ENCODE assay signal across 15 mouse cellular contexts in the genomic region with DNA sequence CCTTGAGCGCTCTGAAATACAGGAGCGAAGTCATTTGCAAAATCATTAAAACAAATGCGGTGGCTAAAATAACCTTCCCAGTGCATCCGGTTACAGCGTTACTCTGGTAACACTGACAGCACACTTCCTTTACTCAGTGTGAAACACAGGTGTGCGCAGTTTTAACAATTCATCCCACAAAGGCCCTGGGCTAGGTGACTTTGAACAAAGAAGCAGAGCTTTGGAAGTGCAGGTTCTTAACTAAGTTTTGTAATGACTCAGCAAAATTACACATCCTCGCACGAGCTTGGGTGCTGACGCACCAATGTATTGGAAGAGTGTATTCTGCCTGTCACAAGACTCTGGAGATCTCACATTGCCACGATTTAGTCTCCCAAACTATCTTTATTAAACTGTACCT. TPM values are rescaled to one million over a fixed set of nuclear protein-coding genes. Genes with fewer than 3 reads are reported as not detected.
DNase-seq lines count a peak whose midpoint lies in the region; ATAC-seq and TF ChIP-seq lines count a peak whose summit lies in the region.
"Had no signal": no experiment of that assay in that cellular context is flagged by ENCODE, and none has a peak within 500 bp of the region (broad histone marks: within the 10 kb centered on the region; RNA-seq: fewer than 3 reads in every experiment).

No protein-coding gene starts in this region.

- H3K9ac ChIP-seq in liver, embryonic 14.5 days (replicated peaks), result peak overlapping the region; percentile 41
- H3K9ac ChIP-seq: lung, embryonic 14.5 days had no signal

- peak; percentile 56 for ATAC-seq in common myeloid progenitor, adult 5-6 weeks (replicated peaks; ENCODE audit: low read depth, poor library complexity, severe bottlenecking)
- ATAC-seq in liver, embryonic 14.5 days (ENCODE audit: insufficient read depth), result peak; percentile 63

- no peaks in the 10 kb centered on the region for H3K36me3 ChIP-seq in liver, embryonic 14.5 days (replicated peaks; ENCODE audit: control insufficient read depth, insufficient read depth, low read depth)

- no peak for TF ChIP-seq CTCF in liver, embryonic 14.5 days (IDR thresholded peaks at IDR 0.05; ENCODE audit: low read depth)
- no peak for TF ChIP-seq CTCF in layer of hippocampus, adult 2 months (conservative IDR thresholded peaks at IDR 0.05)

- peak overlapping the region; percentile 49 to 54 for H3K4me3 ChIP-seq in liver, embryonic 14.5 days (ENCODE audit: insufficient read depth in 1 of 2, low read depth in 2 of 2, low read length in 2 of 2)
- H3K4me3 ChIP-seq in layer of hippocampus, adult 2 months, result no peak overlapping the region
- H3K4me3 ChIP-seq: heart, adult 2 months had no signal

- H3K9me3 ChIP-seq in liver, embryonic 14.5 days (ENCODE audit: control insufficient read depth, low read length), result no peaks in the 10 kb centered on the region

- peak overlapping the region; percentile 63 for H3K4me2 ChIP-seq in liver, embryonic 14.5 days (ENCODE audit: low read depth)
- H3K4me2 ChIP-seq: lung, embryonic 14.5 days had no signal

- peaks cover 18 to 26% of the 10 kb centered on the region in 2 experiments for H3K4me1 ChIP-seq in liver, embryonic 14.5 days (replicated peaks; ENCODE audit: control insufficient read depth in 2 of 2, insufficient read depth in 2 of 2, low read length in 1 of 2)

- WGBS in liver, embryonic 14.5 days (ENCODE audit: insufficient replicate concordance), result 59% methylated on average over 10 of the region's 10 CpGs

- peak overlapping the region; percentile 54; the same call in 1 of the 2 replicates for H3K27ac ChIP-seq in liver, embryonic 14.5 days
- H3K27ac ChIP-seq in layer of hippocampus, adult 2 months, result no peak overlapping the region
- H3K27ac ChIP-seq: heart, adult 2 months; kidney, postnatal 0 days had no signal

- no peaks in the 10 kb centered on the region for H3K27me3 ChIP-seq in liver, embryonic 14.5 days (ENCODE audit: control insufficient read depth, insufficient read depth, low read length)

- TF ChIP-seq EP300 in liver, embryonic 14.5 days (IDR thresholded peaks at IDR 0.05; ENCODE audit: low read depth), result no peak

- peak; percentile 78 for DNase-seq in A20 (ENCODE audit: low read depth, low spot score)
- DNase-seq in B cell, adult 2 months, result peak; percentile 8 to 11
- peak in 2 of 3 experiments; percentile 26 to 36 for DNase-seq in liver, embryonic 14.5 days (ENCODE audit: low read depth in 3 of 3, low spot score in 3 of 3)
- DNase-seq in lung, postnatal 10 days, result no peak
- DNase-seq in urinary bladder, postnatal 4 days (ENCODE audit: low spot score in 2 of 2), result no peak
- DNase-seq in frontal cortex, adult 2 months (ENCODE audit: extremely low spot score in 1 of 2, low spot score in 1 of 2), result no peak
- DNase-seq in layer of hippocampus, adult 2 months (ENCODE audit: low spot score in 2 of 2), result no peak
- DNase-seq: cerebellum, adult 11-12 months; heart, adult 2 months; heart, postnatal 14 days; left cerebral cortex, postnatal 4 days; lung, embryonic 14.5 days had no signal

RNA-seq across cellular contexts. Expression of a gene that starts 2.7 kb away (rescaled TPM):
- not detected in 2 replicates for total RNA-seq in common myeloid progenitor, adult 5-6 weeks (2017)
- 0.41 and 1.5 TPM in 2 replicates for polyA plus RNA-seq in liver, embryonic 14.5 days (2012; rRNA removed)
- polyA plus RNA-seq in liver, embryonic 14.5 days (2014; fragmentation: Nextera tagmentation; extraction: Ambion mirVana), result 4.4 and 5.3 TPM in 2 replicates
- polyA plus RNA-seq in frontal cortex, adult 2 months (2012; rRNA removed), result not detected in 2 replicates
- total RNA-seq in layer of hippocampus, adult 2 months (2021), result not detected
- total RNA-seq: heart, adult 2 months; heart, postnatal 14 days; layer of hippocampus, postnatal 14 days; left cerebral cortex, postnatal 4 days had no signal
- polyA plus RNA-seq: heart, adult 2 months; kidney, postnatal 0 days had no signal

RNA-seq across cellular contexts. Expression of a gene that starts 18.6 kb away (rescaled TPM):
- total RNA-seq in common myeloid progenitor, adult 5-6 weeks (2017), result 13.8 and 14.1 TPM in 2 replicates
- 16.9 and 18.2 TPM in 2 replicates for polyA plus RNA-seq in liver, embryonic 14.5 days (2012; rRNA removed)
- polyA plus RNA-seq in liver, embryonic 14.5 days (2014; fragmentation: Nextera tagmentation; extraction: Ambion mirVana), result 21.6 and 23.5 TPM in 2 replicates
- 7.5 and 8.3 TPM in 2 replicates for polyA plus RNA-seq in frontal cortex, adult 2 months (2012; rRNA removed)
- 10 to 100 TPM; 13.7 to 17.0 TPM for total RNA-seq in layer of hippocampus, adult 2 months (2021)

RNA-seq across cellular contexts. Expression of a gene that starts 29.6 kb away (rescaled TPM):
- total RNA-seq in common myeloid progenitor, adult 5-6 weeks (2017), result 2.0 TPM in 1 of 2 replicates, not detected in the other
- polyA plus RNA-seq in liver, embryonic 14.5 days (2012; rRNA removed), result 2.2 and 3.1 TPM in 2 replicates
- polyA plus RNA-seq in liver, embryonic 14.5 days (2014; fragmentation: Nextera tagmentation; extraction: Ambion mirVana), result 1.8 TPM in 2 replicates
- polyA plus RNA-seq in frontal cortex, adult 2 months (2012; rRNA removed), result 0.34 and 0.58 TPM in 2 replicates
- not detected for total RNA-seq in layer of hippocampus, adult 2 months (2021)
- polyA plus RNA-seq: kidney, postnatal 0 days; lung, embryonic 14.5 days had no signal

RNA-seq across cellular contexts. Expression of a gene that starts 54.3 kb away (rescaled TPM):
- 0.14 TPM in 1 of 2 replicates, not detected in the other for total RNA-seq in common myeloid progenitor, adult 5-6 weeks (2017)
- polyA plus RNA-seq in liver, embryonic 14.5 days (2012; rRNA removed), result 0.02 and 0.08 TPM in 2 replicates
- polyA plus RNA-seq in liver, embryonic 14.5 days (2014; fragmentation: Nextera tagmentation; extraction: Ambion mirVana), result 0.13 and 0.20 TPM in 2 replicates
- 2.9 and 3.0 TPM in 2 replicates for polyA plus RNA-seq in frontal cortex, adult 2 months (2012; rRNA removed)
- total RNA-seq in layer of hippocampus, adult 2 months (2021), result 1 to 10 TPM; 4.8 to 5.1 TPM

Comparison
In these comparisons a context has a peak if more than half of its experiments do, and no peak if none do; other contexts are left out.
1. DNase-seq: peak in A20 (single experiment), B cell, adult 2 months (2 of 2) and liver, embryonic 14.5 days (2 of 3); none in lung, postnatal 10 days (single experiment), urinary bladder, postnatal 4 days (0 of 2), frontal cortex, adult 2 months (0 of 2) and layer of hippocampus, adult 2 months (0 of 2).